Mouse (Mus musculus) liver, embryonic 14.5 days (tissue): Measurements from ENCODE around the gene Gtf2i.

Source experiments
- CTCF ChIP-seq: IDR thresholded peaks from 2 replicates; pipeline ENCODE4 v1.5.1; 2016; ENCODE audit warnings: antibody characterized with exemption, low read depth, control low read depth
- EP300 ChIP-seq: IDR thresholded peaks from 2 replicates; pipeline ENCODE4 v1.6.1; 2016; ENCODE audit warnings: antibody characterized with exemption, low read depth

DNA sequence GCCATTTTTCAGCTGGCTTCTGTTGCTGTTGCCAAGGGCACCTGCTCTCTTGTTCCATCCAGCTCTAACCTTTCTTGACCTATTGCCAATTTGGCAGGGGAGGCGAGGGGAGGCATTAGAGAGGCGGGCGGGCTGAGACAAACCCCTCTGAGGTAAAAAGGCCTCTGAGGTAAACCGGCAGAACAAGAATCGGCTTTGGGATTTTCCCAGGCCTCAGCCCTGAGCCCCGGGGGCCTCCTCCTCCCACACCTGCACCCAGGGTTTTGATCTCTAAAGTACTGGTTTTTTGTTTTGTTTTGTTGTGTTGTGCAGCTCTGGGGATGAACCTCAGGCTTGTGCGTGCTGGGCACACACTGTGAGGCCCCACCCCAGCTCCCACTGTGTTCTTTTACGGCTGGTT lies 18.2 kb upstream of the Gtf2i start:
- TF ChIP-seq CTCF (no peak), EP300 (no peak)
